Comparison of ENCODE assay signal across 8 mouse cellular contexts in genomic region chr10:80270734-80271181, GRCm38 (mm10). TPM values are rescaled to one million over a fixed set of nuclear protein-coding genes. Genes with fewer than 3 reads are reported as not detected.
DNase-seq lines count a peak whose midpoint lies in the region; ATAC-seq and TF ChIP-seq lines count a peak whose summit lies in the region.
"Had no signal": no experiment of that assay in that cellular context is flagged by ENCODE, and none has a peak within 500 bp of the region (broad histone marks: within the 10 kb centered on the region; RNA-seq: fewer than 3 reads in every experiment).

No protein-coding gene starts in this region.

- no peak overlapping the region for H3K27ac ChIP-seq in midbrain, embryonic 10.5 days (replicated peaks)
- no peak overlapping the region; the same call in 1 of the 2 replicates for H3K27ac ChIP-seq in midbrain, postnatal 0 days (ENCODE audit: low read depth, low read length)
- no peak overlapping the region for H3K27ac ChIP-seq in limb, embryonic 12.5 days
- peak overlapping the region; percentile 34; the same call in 1 of the 2 replicates for H3K27ac ChIP-seq in stomach, embryonic 16.5 days (ENCODE audit: low read length)

- DNase-seq in midbrain, embryonic 10.5 days (ENCODE audit: low spot score), result no peak
- DNase-seq in midbrain, postnatal 0 days (ENCODE audit: low spot score), result no peak
- no peak for DNase-seq in lung, postnatal 25 days (ENCODE audit: low spot score)
- no peak for DNase-seq in right cerebral cortex, postnatal 4 days
- DNase-seq: thymus, adult 18-20 months had no signal

- H3K4me3 ChIP-seq in midbrain, embryonic 10.5 days, result 0 out of 2 replicates have a peak overlapping the region, but pooled peaks have one; percentile 12
- no peak overlapping the region for H3K4me3 ChIP-seq in midbrain, postnatal 0 days (ENCODE audit: low read depth, low read length)
- H3K4me3 ChIP-seq in limb, embryonic 12.5 days (replicated peaks), result no peak overlapping the region
- no peak overlapping the region for H3K4me3 ChIP-seq in stomach, embryonic 16.5 days (replicated peaks; ENCODE audit: low read length)

- peaks cover 59% of the 10 kb centered on the region for H3K4me1 ChIP-seq in midbrain, embryonic 10.5 days
- peaks cover 16% of the 10 kb centered on the region for H3K4me1 ChIP-seq in midbrain, postnatal 0 days (ENCODE audit: insufficient read depth, low read length)
- H3K4me1 ChIP-seq in limb, embryonic 12.5 days (replicated peaks), result peaks cover 40% of the 10 kb centered on the region
- peaks cover 35% of the 10 kb centered on the region for H3K4me1 ChIP-seq in stomach, embryonic 16.5 days (ENCODE audit: control insufficient read depth, insufficient read depth, low read length)

- no peaks in the 10 kb centered on the region for H3K27me3 ChIP-seq in midbrain, embryonic 10.5 days (ENCODE audit: low read depth, poor library complexity, severe bottlenecking)
- H3K27me3 ChIP-seq in midbrain, postnatal 0 days (ENCODE audit: insufficient read depth, low read length), result no peaks in the 10 kb centered on the region
- no peaks in the 10 kb centered on the region for H3K27me3 ChIP-seq in limb, embryonic 12.5 days
- no peaks in the 10 kb centered on the region for H3K27me3 ChIP-seq in stomach, embryonic 16.5 days (ENCODE audit: control insufficient read depth, insufficient read depth, low read length)

- no peak overlapping the region for H3K9ac ChIP-seq in midbrain, postnatal 0 days (replicated peaks; ENCODE audit: low read length, poor library complexity, severe bottlenecking)
- peak overlapping the region; percentile 5; the same call in 1 of the 2 replicates for H3K9ac ChIP-seq in limb, embryonic 12.5 days (replicated peaks)
- 0 out of 2 replicates have a peak overlapping the region, but pooled peaks have one; percentile 33 for H3K9ac ChIP-seq in stomach, embryonic 16.5 days (ENCODE audit: low read length)

- no peak for ATAC-seq in midbrain, postnatal 0 days (ENCODE audit: low FRiP score)
- ATAC-seq in erythroid progenitor cell, adult 5-6 weeks (replicated peaks; ENCODE audit: low FRiP score, poor library complexity, severe bottlenecking), result peak; percentile 44
- ATAC-seq in limb, embryonic 12.5 days (ENCODE audit: insufficient number of reproducible peaks, insufficient read depth, low FRiP score, low TSS enrichment, low read depth), result no peak
- ATAC-seq in stomach, embryonic 16.5 days (ENCODE audit: insufficient read depth, low FRiP score), result peak; percentile 14; the same call in 1 of the 2 replicates

- TF ChIP-seq CTCF in midbrain, postnatal 0 days (IDR thresholded peaks at IDR 0.05), result no peak

- H3K36me3 ChIP-seq in midbrain, embryonic 10.5 days, result peaks cover 81% of the 10 kb centered on the region
- H3K36me3 ChIP-seq in midbrain, postnatal 0 days (ENCODE audit: insufficient read depth, low read length), result peaks cover 18% of the 10 kb centered on the region; the same call in 1 of the 2 replicates
- peaks cover 76% of the 10 kb centered on the region for H3K36me3 ChIP-seq in limb, embryonic 12.5 days
- 0 out of 2 replicates have a peak, but pooled peaks cover 2% of the 10 kb centered on the region for H3K36me3 ChIP-seq in stomach, embryonic 16.5 days (ENCODE audit: control insufficient read depth, insufficient read depth, low read length)

- H3K4me2 ChIP-seq in midbrain, postnatal 0 days (ENCODE audit: low read depth, low read length, poor library complexity, severe bottlenecking), result no peak overlapping the region
- no peak overlapping the region for H3K4me2 ChIP-seq in limb, embryonic 12.5 days
- H3K4me2 ChIP-seq in stomach, embryonic 16.5 days (ENCODE audit: low read depth, low read length), result no peak overlapping the region

- 86% methylated on average over 6 of the region's 6 CpGs for WGBS in midbrain, embryonic 10.5 days
- 63% methylated on average over 6 of the region's 6 CpGs for WGBS in midbrain, postnatal 0 days
- 86% methylated on average over 6 of the region's 6 CpGs for WGBS in limb, embryonic 12.5 days
- 68% methylated on average over 6 of the region's 6 CpGs for WGBS in stomach, embryonic 16.5 days

- H3K9me3 ChIP-seq in midbrain, embryonic 10.5 days (replicated peaks), result no peaks in the 10 kb centered on the region
- no peaks in the 10 kb centered on the region for H3K9me3 ChIP-seq in midbrain, postnatal 0 days (ENCODE audit: low read length)
- no peaks in the 10 kb centered on the region for H3K9me3 ChIP-seq in limb, embryonic 12.5 days
- no peaks in the 10 kb centered on the region for H3K9me3 ChIP-seq in stomach, embryonic 16.5 days (replicated peaks; ENCODE audit: control insufficient read depth, low read length)

RNA-seq across cellular contexts. Expression of gene Dazap1, which starts 9.5 kb away (rescaled TPM):
- 43.7 and 50.6 TPM in 2 replicates for polyA plus RNA-seq in midbrain, embryonic 10.5 days (2016; fragmentation: Nextera tagmentation; extraction: Ambion mirVana)
- total RNA-seq in midbrain, postnatal 0 days (2014; rRNA removed), result 107 and 109 TPM in 2 replicates
- 34.2 and 34.5 TPM in 2 replicates for polyA plus RNA-seq in midbrain, postnatal 0 days (2015; fragmentation: Nextera tagmentation; extraction: Ambion mirVana)
- total RNA-seq in erythroid progenitor cell, adult 5-6 weeks (2015; ENCODE audit: low replicate concordance), result 35.6 and 83.6 TPM in 2 replicates
- total RNA-seq in erythroid progenitor cell, adult 5-6 weeks (2017; ENCODE audit: low replicate concordance), result 72.0 and 102 TPM in 2 replicates
- 69.1 and 71.0 TPM in 2 replicates for polyA plus RNA-seq in limb, embryonic 12.5 days (2016; fragmentation: Nextera tagmentation; extraction: Ambion mirVana)
- 35.8 and 43.9 TPM in 2 replicates for polyA plus RNA-seq in stomach, embryonic 16.5 days (2015; fragmentation: Nextera tagmentation; extraction: Ambion mirVana)

RNA-seq across cellular contexts. Expression of gene Gamt, which starts 9.9 kb away (rescaled TPM):
- polyA plus RNA-seq in midbrain, embryonic 10.5 days (2016; fragmentation: Nextera tagmentation; extraction: Ambion mirVana), result 32.5 and 35.5 TPM in 2 replicates
- 12.5 and 14.3 TPM in 2 replicates for total RNA-seq in midbrain, postnatal 0 days (2014; rRNA removed)
- polyA plus RNA-seq in midbrain, postnatal 0 days (2015; fragmentation: Nextera tagmentation; extraction: Ambion mirVana), result 16.8 and 19.6 TPM in 2 replicates
- 1.4 TPM in 1 of 2 replicates, not detected in the other for total RNA-seq in erythroid progenitor cell, adult 5-6 weeks (2015; ENCODE audit: low replicate concordance)
- total RNA-seq in erythroid progenitor cell, adult 5-6 weeks (2017; ENCODE audit: low replicate concordance), result not detected in 2 replicates
- 30.7 and 31.9 TPM in 2 replicates for polyA plus RNA-seq in limb, embryonic 12.5 days (2016; fragmentation: Nextera tagmentation; extraction: Ambion mirVana)
- polyA plus RNA-seq in stomach, embryonic 16.5 days (2015; fragmentation: Nextera tagmentation; extraction: Ambion mirVana), result 92.0 and 115 TPM in 2 replicates

RNA-seq across cellular contexts. Expression of gene Rps15, which starts 21.5 kb away (rescaled TPM):
- 889 and 1,053 TPM in 2 replicates for polyA plus RNA-seq in midbrain, embryonic 10.5 days (2016; fragmentation: Nextera tagmentation; extraction: Ambion mirVana)
- total RNA-seq in midbrain, postnatal 0 days (2014; rRNA removed), result 971 and 1,162 TPM in 2 replicates
- 633 and 645 TPM in 2 replicates for polyA plus RNA-seq in midbrain, postnatal 0 days (2015; fragmentation: Nextera tagmentation; extraction: Ambion mirVana)
- 689 and 862 TPM in 2 replicates for total RNA-seq in erythroid progenitor cell, adult 5-6 weeks (2015; ENCODE audit: low replicate concordance)
- total RNA-seq in erythroid progenitor cell, adult 5-6 weeks (2017; ENCODE audit: low replicate concordance), result 557 and 668 TPM in 2 replicates
- polyA plus RNA-seq in limb, embryonic 12.5 days (2016; fragmentation: Nextera tagmentation; extraction: Ambion mirVana), result 926 and 930 TPM in 2 replicates
- polyA plus RNA-seq in stomach, embryonic 16.5 days (2015; fragmentation: Nextera tagmentation; extraction: Ambion mirVana), result 807 and 821 TPM in 2 replicates

RNA-seq across cellular contexts. Expression of gene Ndufs7, which starts 21.8 kb away (rescaled TPM):
- polyA plus RNA-seq in midbrain, embryonic 10.5 days (2016; fragmentation: Nextera tagmentation; extraction: Ambion mirVana), result 288 and 314 TPM in 2 replicates
- total RNA-seq in midbrain, postnatal 0 days (2014; rRNA removed), result 193 and 201 TPM in 2 replicates
- 358 and 388 TPM in 2 replicates for polyA plus RNA-seq in midbrain, postnatal 0 days (2015; fragmentation: Nextera tagmentation; extraction: Ambion mirVana)
- 87.6 and 109 TPM in 2 replicates for total RNA-seq in erythroid progenitor cell, adult 5-6 weeks (2015; ENCODE audit: low replicate concordance)
- 43.9 and 66.0 TPM in 2 replicates for total RNA-seq in erythroid progenitor cell, adult 5-6 weeks (2017; ENCODE audit: low replicate concordance)
- 258 and 278 TPM in 2 replicates for polyA plus RNA-seq in limb, embryonic 12.5 days (2016; fragmentation: Nextera tagmentation; extraction: Ambion mirVana)
- 340 and 344 TPM in 2 replicates for polyA plus RNA-seq in stomach, embryonic 16.5 days (2015; fragmentation: Nextera tagmentation; extraction: Ambion mirVana)

RNA-seq across cellular contexts. Expression of gene Apc2, which starts 25.0 kb away (rescaled TPM):
- polyA plus RNA-seq in midbrain, embryonic 10.5 days (2016; fragmentation: Nextera tagmentation; extraction: Ambion mirVana), result 28.3 and 61.6 TPM in 2 replicates
- 370 and 395 TPM in 2 replicates for total RNA-seq in midbrain, postnatal 0 days (2014; rRNA removed)
- 95.3 and 110 TPM in 2 replicates for polyA plus RNA-seq in midbrain, postnatal 0 days (2015; fragmentation: Nextera tagmentation; extraction: Ambion mirVana)
- not detected in 2 replicates for total RNA-seq in erythroid progenitor cell, adult 5-6 weeks (2015; ENCODE audit: low replicate concordance)
- total RNA-seq in erythroid progenitor cell, adult 5-6 weeks (2017; ENCODE audit: low replicate concordance), result 0.13 TPM in 1 of 2 replicates, not detected in the other
- polyA plus RNA-seq in limb, embryonic 12.5 days (2016; fragmentation: Nextera tagmentation; extraction: Ambion mirVana), result 4.7 and 5.3 TPM in 2 replicates
- 3.3 and 4.3 TPM in 2 replicates for polyA plus RNA-seq in stomach, embryonic 16.5 days (2015; fragmentation: Nextera tagmentation; extraction: Ambion mirVana)

Comparison
In these comparisons a context has a peak if more than half of its experiments do, and no peak if none do; other contexts are left out.
1. ATAC-seq: peak in erythroid progenitor cell, adult 5-6 weeks (single experiment) and stomach, embryonic 16.5 days (single experiment); none in midbrain, postnatal 0 days (single experiment) and limb, embryonic 12.5 days (single experiment).